Mouse (Mus musculus) heart, postnatal 0 days (tissue): ENCODE data around the gene Olfr543.

Experiments used
- CTCF ChIP-seq: IDR thresholded peaks from 2 replicates; pipeline ENCODE4 v1.5.1; 2016; ENCODE audit warnings: antibody characterized with exemption, control low read depth, low read depth
- EP300 ChIP-seq: IDR thresholded peaks from 2 replicates; pipeline ENCODE4 v1.6.1; 2016; ENCODE audit warnings: antibody characterized with exemption, low read depth

GRCm38 (mm10) chr7:102472675-102473074 lies 8.8 kb downstream of the Olfr543 start:
- TF ChIP-seq CTCF (no peak), EP300 (no peak)
